Mouse (Mus musculus) monocyte, adult 59 days (primary cell): ENCODE measurements around the gene Pitx3. TPM values are rescaled to one million over a fixed set of nuclear protein-coding genes. Genes with fewer than 3 reads are reported as not detected.

Experiments used
- total RNA-seq, 2 experiments: library from RNA; stranded (reverse); gene quantifications; one replicate each; pipeline ENCODE4 v1.2.4; 2023

Pitx3 gene
- not detected for total RNA-seq

DNA sequence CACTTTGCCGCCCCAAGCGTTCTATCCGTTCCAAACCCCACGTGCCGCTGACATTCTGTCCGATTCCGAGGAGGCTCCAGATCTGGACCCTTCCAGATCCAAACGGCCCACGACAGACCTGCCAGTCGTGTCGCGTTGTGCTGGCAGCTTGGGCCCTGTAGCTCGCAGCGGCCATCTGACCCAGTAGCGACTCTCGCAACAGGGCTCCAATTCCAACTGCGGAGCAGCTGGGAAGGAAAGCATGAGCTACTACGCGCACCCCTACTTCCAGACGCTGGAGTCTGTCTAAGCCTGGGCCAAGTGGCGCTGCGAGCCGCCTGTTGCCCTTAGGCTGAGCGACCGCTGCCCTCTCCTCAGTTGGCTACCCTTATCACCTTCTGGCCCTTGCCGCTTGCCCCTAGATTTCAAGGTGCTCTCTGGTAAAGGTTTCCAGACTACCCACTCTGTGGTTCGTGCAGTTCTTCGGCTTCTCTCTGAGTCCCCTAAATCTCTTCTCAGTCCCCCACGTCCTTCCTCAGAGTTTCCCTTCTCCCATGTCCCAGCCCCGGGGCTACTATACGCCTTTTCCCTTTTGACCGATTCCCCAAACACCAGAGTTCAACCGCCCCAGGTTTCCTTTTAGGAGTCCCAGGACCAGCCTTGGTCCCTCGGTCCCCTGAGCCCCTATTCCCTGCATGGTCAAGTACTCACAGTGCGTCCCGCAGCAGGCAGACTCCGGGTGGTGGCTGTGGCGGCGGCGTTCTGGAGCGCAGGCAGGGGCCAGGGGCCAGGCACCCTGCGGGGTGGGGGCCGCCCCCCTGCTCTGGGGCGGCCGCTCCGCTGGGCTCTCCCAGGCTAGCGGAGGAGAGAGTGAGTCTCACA lies at the start of gene Pitx3:
TSS of gene Pitx3 (minus strand) at position 816 of the 861 bp plus-strand sequence.

DNA sequence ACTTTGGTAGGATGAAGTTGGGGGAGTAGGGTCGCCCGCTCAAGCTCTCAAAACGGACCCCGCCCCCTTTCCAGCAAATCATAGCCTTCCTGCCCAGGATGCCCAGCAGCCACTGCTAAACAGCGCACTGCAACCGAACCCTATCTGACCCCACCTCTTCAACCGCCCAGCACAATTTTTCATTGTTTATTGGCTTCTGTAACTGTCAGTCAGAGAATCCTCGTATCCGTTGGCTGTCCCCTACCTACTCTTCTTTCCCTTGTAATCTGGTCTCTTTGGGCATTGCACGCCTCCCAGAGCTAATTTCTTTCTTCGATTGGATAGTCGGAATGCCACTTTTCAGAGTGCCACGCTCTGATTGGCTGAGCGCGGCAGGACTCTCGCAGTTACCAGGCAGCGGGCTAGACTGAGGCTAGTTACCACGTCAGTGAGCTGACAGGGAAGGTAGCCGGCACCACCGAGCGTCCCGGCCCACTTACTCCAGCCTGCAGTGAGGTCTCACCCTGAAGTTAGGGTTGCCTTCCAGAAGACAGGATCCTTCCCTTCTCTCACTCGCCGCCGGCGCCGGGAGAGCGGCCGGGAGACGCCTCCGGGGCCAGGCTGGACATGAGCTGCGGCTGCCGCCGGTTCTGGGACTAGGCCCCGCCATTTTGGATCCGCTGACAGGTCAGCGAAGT lies 4.1 kb upstream of the Pitx3 start, which contains the start of gene Gbf1:
TSS of gene Gbf1 (plus strand) at position 383 of the 677 bp plus-strand sequence.

DNA sequence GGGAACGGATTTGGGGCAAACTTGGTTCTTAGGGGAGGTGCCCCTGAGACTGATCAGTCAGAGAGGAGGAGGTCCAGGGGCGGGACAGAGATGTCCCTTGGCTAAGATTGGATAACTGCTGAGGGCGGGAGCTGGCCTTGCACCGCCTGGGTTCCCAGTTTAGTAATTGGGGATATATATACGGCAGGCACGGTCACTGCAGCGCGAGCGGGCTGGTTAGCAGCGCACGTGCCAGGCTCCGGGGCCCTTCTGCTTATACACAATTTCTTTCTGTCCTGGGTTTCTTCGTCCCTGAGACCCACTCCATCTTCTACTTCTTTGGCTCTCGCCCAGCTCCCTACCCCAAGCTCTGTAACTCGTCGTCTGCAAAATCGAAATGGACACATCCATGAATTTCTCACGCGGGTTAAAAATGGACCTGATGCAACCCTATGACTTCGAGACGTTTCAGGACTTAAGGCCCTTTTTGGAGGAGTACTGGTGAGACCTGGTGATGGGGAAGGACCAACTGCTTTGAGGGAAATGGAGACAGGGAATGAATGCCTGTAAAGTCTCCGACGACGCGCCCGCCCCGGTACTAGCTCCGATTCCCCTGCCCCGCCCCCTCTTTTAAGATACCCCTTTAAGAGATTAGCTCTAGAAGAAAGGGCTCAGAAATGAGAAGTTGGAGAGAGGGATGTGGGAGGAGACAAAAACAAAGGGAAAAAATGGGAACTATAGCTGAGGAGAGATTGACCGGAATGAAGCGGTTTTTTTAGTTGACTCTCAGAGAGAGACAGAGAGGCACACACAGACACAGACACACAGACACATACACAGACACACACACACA lies 16.2 kb downstream of the Pitx3 start, which contains the start of gene Elovl3:
TSS of gene Elovl3 (plus strand) at position 204 of the 832 bp plus-strand sequence.

Other genes with a start within 250 kb of the Pitx3 start
- 10 to 100 TPM; 20.0 to 20.6 TPM for gene Armh3, start 149.8 kb downstream of the Pitx3 start, total RNA-seq
- 10 to 100 TPM; 11.8 TPM for gene Hps6, start 144.8 kb downstream of the Pitx3 start, total RNA-seq
- 10 to 100 TPM; 67.6 to 70.4 TPM for gene Pprc1, start 103.4 kb downstream of the Pitx3 start, total RNA-seq
- gene Ldb1, start 103.1 kb downstream of the Pitx3 start, total RNA-seq, result 100 to 1,000 TPM; 116 to 118 TPM
- gene Nolc1, start 72.5 kb downstream of the Pitx3 start, total RNA-seq, result 10 to 100 TPM; 37.2 to 43.7 TPM
- gene Elovl3, start 16.4 kb downstream of the Pitx3 start, total RNA-seq, result not detected
- 10 to 100 TPM; 72.3 to 76.8 TPM for gene Gbf1, start 4.2 kb upstream of the Pitx3 start, total RNA-seq
- gene Nfkb2, start 156.0 kb upstream of the Pitx3 start, total RNA-seq, result 100 to 1,000 TPM; 174 to 199 TPM
- under 1 TPM in 1 of 2 experiments, not detected in 1; 0.31 TPM for gene Psd, start 178.8 kb upstream of the Pitx3 start, total RNA-seq
- 1 to 10 TPM; 8.6 to 9.7 TPM for gene Fbxl15, start 179.9 kb upstream of the Pitx3 start, total RNA-seq
- gene Cuedc2, start 190.4 kb upstream of the Pitx3 start, total RNA-seq, result 10 to 100 TPM; 76.8 to 92.1 TPM
- gene Mfsd13a, start 192.8 kb upstream of the Pitx3 start, total RNA-seq, result 10 to 100 TPM; 15.3 to 15.5 TPM
- gene 2310034G01Rik, start 202.0 kb upstream of the Pitx3 start, total RNA-seq, result under 1 TPM in 1 of 2 experiments, not detected in 1; 0.39 TPM
- 100 to 1,000 TPM; 112 to 114 TPM for gene Actr1a, start 247.4 kb upstream of the Pitx3 start, total RNA-seq
- 10 to 100 TPM; 19.4 to 20.2 TPM for gene Sufu, start 248.6 kb upstream of the Pitx3 start, total RNA-seq